Mouse (Mus musculus): ENCODE measurements around the gene Pum2. TPM values are rescaled to one million over a fixed set of nuclear protein-coding genes. Genes with fewer than 3 reads are reported as not detected.

Pum2 gene
- polyA plus RNA-seq, 1 experiment = 46.2 TPM

GRCm38 (mm10) chr12:8703988-8704387 is 30.1 kb downstream of the Pum2 start:
- WGBS = 83% methylated on average over 1 of the region's 1 CpGs
- H3K36me3 ChIP-seq (ENCODE audit: control insufficient read depth, insufficient read depth, low read length) = peaks cover 16% of the 10 kb centered on the region
- no peaks in the 10 kb centered on the region; the same call in 1 of the 2 replicates for H3K4me1 ChIP-seq (ENCODE audit: control insufficient read depth, insufficient read depth, insufficient read length)
- H3K27ac ChIP-seq (ENCODE audit: insufficient read depth, low read length) = no peak overlapping the region
- no peaks in the 10 kb centered on the region for H3K27me3 ChIP-seq (ENCODE audit: control insufficient read depth, insufficient read depth, low read length)
- H3K4me3 ChIP-seq (ENCODE audit: extremely low read depth, insufficient read depth, insufficient read length) = no peak overlapping the region
- no peak for DNase-seq (ENCODE audit: low read depth in 1 of 2, low spot score in 2 of 2)
- TF ChIP-seq CTCF (IDR thresholded peaks at IDR 0.05; ENCODE audit: extremely low read depth, insufficient read depth, insufficient read length, insufficient replicate concordance) = no peak
- TF ChIP-seq POLR2A (IDR thresholded peaks at IDR 0.05; ENCODE audit: low read depth, low read length) = no peak

- Histone ChIP-seq H3K36me3 (ENCODE audit: control insufficient read depth, insufficient read depth, low read length) (peaks cover 19% of the 10 kb centered on the region), H3K4me3 (ENCODE audit: extremely low read depth, insufficient read depth, insufficient read length) (no peak overlapping the region), H3K27ac (ENCODE audit: insufficient read depth, low read length) (no peak overlapping the region), H3K27me3 (ENCODE audit: control insufficient read depth, insufficient read depth, low read length) (no peaks in the 10 kb centered on the region), H3K4me1 (ENCODE audit: control insufficient read depth, insufficient read depth, insufficient read length) (no peaks in the 10 kb centered on the region; the same call in 1 of the 2 replicates)
- TF ChIP-seq POLR2A (IDR thresholded peaks at IDR 0.05; ENCODE audit: low read depth, low read length) = no peak
- WGBS = 81% methylated on average over 2 of the region's 2 CpGs
- DNase-seq (ENCODE audit: low read depth in 1 of 2, low spot score in 2 of 2) = no peak
Measured at GRCm38 (mm10) chr12:8708876-8709275, 34.9 kb downstream of the Pum2 start.

GRCm38 (mm10) chr12:8712665-8713064 is 38.7 kb downstream of the Pum2 start:
- no peak overlapping the region for H3K27ac ChIP-seq (ENCODE audit: insufficient read depth, low read length)
- TF ChIP-seq POLR2A (IDR thresholded peaks at IDR 0.05; ENCODE audit: low read depth, low read length) = no peak
- TF ChIP-seq CTCF (IDR thresholded peaks at IDR 0.05; ENCODE audit: extremely low read depth, insufficient read depth, insufficient read length, insufficient replicate concordance) = no peak
- no peak overlapping the region for H3K4me3 ChIP-seq (ENCODE audit: extremely low read depth, insufficient read depth, insufficient read length)
- no peaks in the 10 kb centered on the region for H3K27me3 ChIP-seq (ENCODE audit: control insufficient read depth, insufficient read depth, low read length)
- no peaks in the 10 kb centered on the region; the same call in 1 of the 2 replicates for H3K4me1 ChIP-seq (ENCODE audit: control insufficient read depth, insufficient read depth, insufficient read length)
- DNase-seq (ENCODE audit: low read depth in 1 of 2, low spot score in 2 of 2) = no peak
- peaks cover 14% of the 10 kb centered on the region for H3K36me3 ChIP-seq (ENCODE audit: control insufficient read depth, insufficient read depth, low read length)
- WGBS = 78% methylated on average over 2 of the region's 2 CpGs

GRCm38 (mm10) chr12:8716093-8716492 is 42.2 kb downstream of the Pum2 start:
- 91% methylated on average over 1 of the region's 1 CpGs for WGBS
- no peak overlapping the region for H3K4me3 ChIP-seq (ENCODE audit: extremely low read depth, insufficient read depth, insufficient read length)
- no peaks in the 10 kb centered on the region for H3K27me3 ChIP-seq (ENCODE audit: control insufficient read depth, insufficient read depth, low read length)
- TF ChIP-seq POLR2A (IDR thresholded peaks at IDR 0.05; ENCODE audit: low read depth, low read length) = no peak
- no peak for TF ChIP-seq CTCF (IDR thresholded peaks at IDR 0.05; ENCODE audit: extremely low read depth, insufficient read depth, insufficient read length, insufficient replicate concordance)
- peaks cover 11% of the 10 kb centered on the region for H3K36me3 ChIP-seq (ENCODE audit: control insufficient read depth, insufficient read depth, low read length)
- H3K27ac ChIP-seq (ENCODE audit: insufficient read depth, low read length) = no peak overlapping the region
- DNase-seq (ENCODE audit: low read depth in 1 of 2, low spot score in 2 of 2) = no peak
- H3K4me1 ChIP-seq (ENCODE audit: control insufficient read depth, insufficient read depth, insufficient read length) = no peaks in the 10 kb centered on the region

- 92% methylated on average over 1 of the region's 1 CpGs for WGBS
- H3K4me3 ChIP-seq (ENCODE audit: extremely low read depth, insufficient read depth, insufficient read length) = no peak overlapping the region
- no peak for TF ChIP-seq CTCF (IDR thresholded peaks at IDR 0.05; ENCODE audit: extremely low read depth, insufficient read depth, insufficient read length, insufficient replicate concordance)
- no peak for TF ChIP-seq POLR2A (IDR thresholded peaks at IDR 0.05; ENCODE audit: low read depth, low read length)
- no peaks in the 10 kb centered on the region for H3K4me1 ChIP-seq (ENCODE audit: control insufficient read depth, insufficient read depth, insufficient read length)
- no peak overlapping the region for H3K27ac ChIP-seq (ENCODE audit: insufficient read depth, low read length)
- H3K27me3 ChIP-seq (ENCODE audit: control insufficient read depth, insufficient read depth, low read length) = no peaks in the 10 kb centered on the region
- peaks cover 26% of the 10 kb centered on the region for H3K36me3 ChIP-seq (ENCODE audit: control insufficient read depth, insufficient read depth, low read length)
- no peak for DNase-seq (ENCODE audit: low read depth in 1 of 2, low spot score in 2 of 2)
Measured at GRCm38 (mm10) chr12:8726890-8727289, 53.0 kb downstream of the Pum2 start.

- Histone ChIP-seq H3K4me3 (ENCODE audit: extremely low read depth, insufficient read depth, insufficient read length) (no peak overlapping the region), H3K27me3 (ENCODE audit: control insufficient read depth, insufficient read depth, low read length) (no peaks in the 10 kb centered on the region), H3K36me3 (ENCODE audit: control insufficient read depth, insufficient read depth, low read length) (peaks cover 28% of the 10 kb centered on the region), H3K27ac (ENCODE audit: insufficient read depth, low read length) (no peak overlapping the region), H3K4me1 (ENCODE audit: control insufficient read depth, insufficient read depth, insufficient read length) (no peaks in the 10 kb centered on the region)
- TF ChIP-seq POLR2A (IDR thresholded peaks at IDR 0.05; ENCODE audit: low read depth, low read length) (no peak), CTCF (IDR thresholded peaks at IDR 0.05; ENCODE audit: extremely low read depth, insufficient read depth, insufficient read length, insufficient replicate concordance) (no peak)
- 92% methylated on average over 2 of the region's 2 CpGs for WGBS
- no peak for DNase-seq (ENCODE audit: low read depth in 1 of 2, low spot score in 2 of 2)
Measured at GRCm38 (mm10) chr12:8728739-8729138, 54.8 kb downstream of the Pum2 start.

- TF ChIP-seq POLR2A (IDR thresholded peaks at IDR 0.05; ENCODE audit: low read depth, low read length) = no peak
- TF ChIP-seq CTCF (IDR thresholded peaks at IDR 0.05; ENCODE audit: extremely low read depth, insufficient read depth, insufficient read length, insufficient replicate concordance) = no peak
- 94% methylated on average over 2 of the region's 2 CpGs for WGBS
- no peaks in the 10 kb centered on the region for H3K27me3 ChIP-seq (ENCODE audit: control insufficient read depth, insufficient read depth, low read length)
- no peak overlapping the region for H3K4me3 ChIP-seq (ENCODE audit: extremely low read depth, insufficient read depth, insufficient read length)
- H3K36me3 ChIP-seq (ENCODE audit: control insufficient read depth, insufficient read depth, low read length) = peaks cover 11% of the 10 kb centered on the region
- DNase-seq (ENCODE audit: low read depth in 1 of 2, low spot score in 2 of 2) = no peak
- H3K27ac ChIP-seq (ENCODE audit: insufficient read depth, low read length) = no peak overlapping the region
- no peaks in the 10 kb centered on the region for H3K4me1 ChIP-seq (ENCODE audit: control insufficient read depth, insufficient read depth, insufficient read length)
Measured at GRCm38 (mm10) chr12:8753654-8754053, 79.7 kb downstream of the Pum2 start.

Data from spleen, adult 2 months (tissue).